Mouse (Mus musculus): Measurements from ENCODE around the gene Fv1. TPM values are rescaled to one million over a fixed set of nuclear protein-coding genes. Genes with fewer than 3 reads are reported as not detected.
"Not testable (repeated sequence)": the region's sequence is repeated elsewhere in the genome, so short reads cannot be mapped to it uniquely, and the experiment has no call there.

Fv1 gene
- polyA plus RNA-seq (2015; fragmentation: Nextera tagmentation; extraction: Ambion mirVana), result 10.4 and 11.1 TPM in 2 replicates

GRCm38 (mm10) chr4:147868450-147869031, at the start of gene Fv1, which contains the start of gene Miip:
Gene Fv1 (plus strand): TSS chr4:147868979.
Gene Miip (minus strand): TSS chr4:147868816.
- Histone ChIP-seq H3K36me3 (ENCODE audit: control insufficient read depth, insufficient read depth, low read length) (peaks cover 20% of the 10 kb centered on the region), H3K9me3 (replicated peaks; ENCODE audit: control insufficient read depth, low read length) (no peaks in the 10 kb centered on the region; the same call in 1 of the 2 replicates), H3K4me3 (replicated peaks; ENCODE audit: low read length) (peak within 1 kb of the TSS; percentile 74), H3K27ac (ENCODE audit: low read length) (peak within 1 kb of the TSS; percentile 78), H3K27me3 (ENCODE audit: control insufficient read depth, insufficient read depth, low read length) (no peaks in the 10 kb centered on the region), H3K4me2 (ENCODE audit: low read depth, low read length) (peak within 1 kb of the TSS; percentile 90), H3K9ac (ENCODE audit: low read length) (peak within 1 kb of the TSS; percentile 86), H3K4me1 (ENCODE audit: control insufficient read depth, insufficient read depth, low read length) (peaks cover 20% of the 10 kb centered on the region)
- under 1% methylated on average over 30 of the region's 30 CpGs for WGBS
- peak; percentile 98 for ATAC-seq (ENCODE audit: insufficient read depth, low FRiP score)

GRCm38 (mm10) chr4:147819659-147820058, 49.1 kb upstream of the Fv1 start:
- 82% methylated on average over 7 of the region's 7 CpGs for WGBS
- H3K4me2 ChIP-seq (ENCODE audit: low read depth, low read length); H3K4me1 ChIP-seq (ENCODE audit: control insufficient read depth, insufficient read depth, low read length); H3K27me3 ChIP-seq (ENCODE audit: control insufficient read depth, insufficient read depth, low read length); H3K27ac ChIP-seq (ENCODE audit: low read length); H3K9ac ChIP-seq (ENCODE audit: low read length); H3K4me3 ChIP-seq (replicated peaks; ENCODE audit: low read length); ATAC-seq (ENCODE audit: insufficient read depth, low FRiP score); H3K36me3 ChIP-seq (ENCODE audit: control insufficient read depth, insufficient read depth, low read length): not testable (repeated sequence)
- peaks cover 33% of the 10 kb centered on the region for H3K9me3 ChIP-seq (replicated peaks; ENCODE audit: control insufficient read depth, low read length)

GRCm38 (mm10) chr4:147821414-147821813, 47.4 kb upstream of the Fv1 start:
- not testable (repeated sequence) for H3K4me3 ChIP-seq (replicated peaks; ENCODE audit: low read length); H3K4me2 ChIP-seq (ENCODE audit: low read depth, low read length); H3K27me3 ChIP-seq (ENCODE audit: control insufficient read depth, insufficient read depth, low read length); H3K9ac ChIP-seq (ENCODE audit: low read length); H3K4me1 ChIP-seq (ENCODE audit: control insufficient read depth, insufficient read depth, low read length); ATAC-seq (ENCODE audit: insufficient read depth, low FRiP score); H3K27ac ChIP-seq (ENCODE audit: low read length)
- Histone ChIP-seq H3K9me3 (replicated peaks; ENCODE audit: control insufficient read depth, low read length) (peaks cover 47% of the 10 kb centered on the region), H3K36me3 (ENCODE audit: control insufficient read depth, insufficient read depth, low read length) (peaks cover 19% of the 10 kb centered on the region)
- 91% methylated on average over 3 of the region's 3 CpGs for WGBS

GRCm38 (mm10) chr4:147824389-147824788, 44.4 kb upstream of the Fv1 start:
- no peaks in the 10 kb centered on the region for H3K27me3 ChIP-seq (ENCODE audit: control insufficient read depth, insufficient read depth, low read length)
- H3K4me1 ChIP-seq (ENCODE audit: control insufficient read depth, insufficient read depth, low read length), result no peaks in the 10 kb centered on the region
- peaks cover 62% of the 10 kb centered on the region for H3K9me3 ChIP-seq (replicated peaks; ENCODE audit: control insufficient read depth, low read length)
- no peak overlapping the region for H3K4me2 ChIP-seq (ENCODE audit: low read depth, low read length)
- 94% methylated on average over 4 of the region's 4 CpGs for WGBS
- H3K4me3 ChIP-seq (replicated peaks; ENCODE audit: low read length), result no peak overlapping the region
- H3K27ac ChIP-seq (ENCODE audit: low read length), result no peak overlapping the region
- ATAC-seq (ENCODE audit: insufficient read depth, low FRiP score), result no peak
- H3K36me3 ChIP-seq (ENCODE audit: control insufficient read depth, insufficient read depth, low read length), result peaks cover 42% of the 10 kb centered on the region
- no peak overlapping the region for H3K9ac ChIP-seq (ENCODE audit: low read length)

- not testable (repeated sequence) for H3K4me1 ChIP-seq (ENCODE audit: control insufficient read depth, insufficient read depth, low read length); H3K27me3 ChIP-seq (ENCODE audit: control insufficient read depth, insufficient read depth, low read length); H3K4me3 ChIP-seq (replicated peaks; ENCODE audit: low read length); H3K4me2 ChIP-seq (ENCODE audit: low read depth, low read length); ATAC-seq (ENCODE audit: insufficient read depth, low FRiP score); H3K27ac ChIP-seq (ENCODE audit: low read length); H3K9ac ChIP-seq (ENCODE audit: low read length)
- peaks cover 28% of the 10 kb centered on the region for H3K9me3 ChIP-seq (replicated peaks; ENCODE audit: control insufficient read depth, low read length)
- peaks cover 29% of the 10 kb centered on the region for H3K36me3 ChIP-seq (ENCODE audit: control insufficient read depth, insufficient read depth, low read length)
- WGBS, result 98% methylated on average over 12 of the region's 26 CpGs
Observed at GRCm38 (mm10) chr4:147839282-147839681, 29.5 kb upstream of the Fv1 start.

- Histone ChIP-seq H3K4me2 (ENCODE audit: low read depth, low read length) (no peak overlapping the region), H3K9me3 (replicated peaks; ENCODE audit: control insufficient read depth, low read length) (peaks cover 28% of the 10 kb centered on the region), H3K4me1 (ENCODE audit: control insufficient read depth, insufficient read depth, low read length) (peaks cover 4% of the 10 kb centered on the region), H3K4me3 (replicated peaks; ENCODE audit: low read length) (no peak overlapping the region), H3K27ac (ENCODE audit: low read length) (no peak overlapping the region), H3K36me3 (ENCODE audit: control insufficient read depth, insufficient read depth, low read length) (peaks cover 31% of the 10 kb centered on the region), H3K27me3 (ENCODE audit: control insufficient read depth, insufficient read depth, low read length) (no peaks in the 10 kb centered on the region), H3K9ac (ENCODE audit: low read length) (no peak overlapping the region)
- WGBS, result 96% methylated on average over 3 of the region's 3 CpGs
- ATAC-seq (ENCODE audit: insufficient read depth, low FRiP score), result no peak
Observed at GRCm38 (mm10) chr4:147842871-147843270, 25.9 kb upstream of the Fv1 start.

- Histone ChIP-seq H3K9me3 (replicated peaks; ENCODE audit: control insufficient read depth, low read length) (0 out of 2 replicates have a peak, but pooled peaks cover 11% of the 10 kb centered on the region), H3K27me3 (ENCODE audit: control insufficient read depth, insufficient read depth, low read length) (no peaks in the 10 kb centered on the region), H3K36me3 (ENCODE audit: control insufficient read depth, insufficient read depth, low read length) (peaks cover 14% of the 10 kb centered on the region), H3K4me2 (ENCODE audit: low read depth, low read length) (peak within 1 kb of the TSS; percentile 86), H3K4me3 (replicated peaks; ENCODE audit: low read length) (peak within 1 kb of the TSS; percentile 95), H3K9ac (ENCODE audit: low read length) (peak within 1 kb of the TSS; percentile 88), H3K4me1 (ENCODE audit: control insufficient read depth, insufficient read depth, low read length) (peaks cover 4% of the 10 kb centered on the region), H3K27ac (ENCODE audit: low read length) (no peak within 1 kb of the TSS)
- peak; percentile 90 for ATAC-seq (ENCODE audit: insufficient read depth, low FRiP score)
- 2% methylated on average over 23 of the region's 23 CpGs for WGBS
Observed at GRCm38 (mm10) chr4:147847614-147848583, 20.9 kb upstream of the Fv1 start, which contains the start of gene Zfp933. Gene Zfp933 (minus strand): TSS chr4:147848366.

- 2% methylated on average over 4 of the region's 4 CpGs for WGBS
- Histone ChIP-seq H3K4me3 (replicated peaks; ENCODE audit: low read length) (peak overlapping the region; percentile 95), H3K4me2 (ENCODE audit: low read depth, low read length) (peak overlapping the region; percentile 86), H3K36me3 (ENCODE audit: control insufficient read depth, insufficient read depth, low read length) (peaks cover 8% of the 10 kb centered on the region), H3K4me1 (ENCODE audit: control insufficient read depth, insufficient read depth, low read length) (peaks cover 4% of the 10 kb centered on the region), H3K27me3 (ENCODE audit: control insufficient read depth, insufficient read depth, low read length) (no peaks in the 10 kb centered on the region), H3K9me3 (replicated peaks; ENCODE audit: control insufficient read depth, low read length) (0 out of 2 replicates have a peak, but pooled peaks cover 4% of the 10 kb centered on the region), H3K27ac (ENCODE audit: low read length) (no peak overlapping the region), H3K9ac (ENCODE audit: low read length) (peak overlapping the region; percentile 79)
- ATAC-seq (ENCODE audit: insufficient read depth, low FRiP score), result peak; percentile 64
Observed at GRCm38 (mm10) chr4:147848584-147848991, 20.2 kb upstream of the Fv1 start.

- no peak overlapping the region for H3K27ac ChIP-seq (ENCODE audit: low read length)
- H3K4me1 ChIP-seq (ENCODE audit: control insufficient read depth, insufficient read depth, low read length), result peaks cover 4% of the 10 kb centered on the region
- no peak overlapping the region for H3K4me3 ChIP-seq (replicated peaks; ENCODE audit: low read length)
- 65% methylated on average over 2 of the region's 2 CpGs for WGBS
- no peak overlapping the region for H3K9ac ChIP-seq (ENCODE audit: low read length)
- no peaks in the 10 kb centered on the region for H3K27me3 ChIP-seq (ENCODE audit: control insufficient read depth, insufficient read depth, low read length)
- no peaks in the 10 kb centered on the region for H3K36me3 ChIP-seq (ENCODE audit: control insufficient read depth, insufficient read depth, low read length)
- no peaks in the 10 kb centered on the region for H3K9me3 ChIP-seq (replicated peaks; ENCODE audit: control insufficient read depth, low read length)
- ATAC-seq (ENCODE audit: insufficient read depth, low FRiP score), result no peak
- H3K4me2 ChIP-seq (ENCODE audit: low read depth, low read length), result no peak overlapping the region
Observed at GRCm38 (mm10) chr4:147850776-147851175, 18.0 kb upstream of the Fv1 start.
